Mouse (Mus musculus): ENCODE results near the gene Olfr582. TPM values are rescaled to one million over a fixed set of nuclear protein-coding genes. Genes with fewer than 3 reads are reported as not detected.

Gene Olfr582
- total and polyA plus RNA-seq, 3 experiments, result not detected

Other genes starting within 250 kb of the Olfr582 start
Only the 20 nearest of the 24 such genes appear.
- not detected in 2 replicates for gene Olfr568, start 160.9 kb upstream of the Olfr582 start, total RNA-seq (2012; rRNA removed)
- not detected in 2 replicates for gene Olfr568, start 160.9 kb upstream of the Olfr582 start, total RNA-seq (2014; rRNA removed)
- not detected in 2 replicates for gene Olfr568, start 160.9 kb upstream of the Olfr582 start, polyA plus RNA-seq (2012; ENCODE audit: insufficient read length, low read depth)
- not detected in 2 replicates for gene Olfr569, start 147.1 kb upstream of the Olfr582 start, total RNA-seq (2012; rRNA removed)
- not detected in 2 replicates for gene Olfr569, start 147.1 kb upstream of the Olfr582 start, total RNA-seq (2014; rRNA removed)
- gene Olfr569, start 147.1 kb upstream of the Olfr582 start, polyA plus RNA-seq (2012; ENCODE audit: insufficient read length, low read depth), result not detected in 2 replicates
- not detected in 2 replicates for gene Olfr570, start 143.4 kb upstream of the Olfr582 start, total RNA-seq (2012; rRNA removed)
- gene Olfr570, start 143.4 kb upstream of the Olfr582 start, total RNA-seq (2014; rRNA removed), result not detected in 2 replicates
- not detected in 2 replicates for gene Olfr570, start 143.4 kb upstream of the Olfr582 start, polyA plus RNA-seq (2012; ENCODE audit: insufficient read length, low read depth)
- gene Olfr571, start 120.5 kb upstream of the Olfr582 start, total RNA-seq (2012; rRNA removed), result not detected in 2 replicates
- gene Olfr571, start 120.5 kb upstream of the Olfr582 start, total RNA-seq (2014; rRNA removed), result not detected in 2 replicates
- not detected in 2 replicates for gene Olfr571, start 120.5 kb upstream of the Olfr582 start, polyA plus RNA-seq (2012; ENCODE audit: insufficient read length, low read depth)
- gene Olfr572, start 113.6 kb upstream of the Olfr582 start, total RNA-seq (2012; rRNA removed), result not detected in 2 replicates
- not detected in 2 replicates for gene Olfr572, start 113.6 kb upstream of the Olfr582 start, total RNA-seq (2014; rRNA removed)
- gene Olfr572, start 113.6 kb upstream of the Olfr582 start, polyA plus RNA-seq (2012; ENCODE audit: insufficient read length, low read depth), result not detected in 2 replicates
- gene Olfr573-ps1, start 95.4 kb upstream of the Olfr582 start, total RNA-seq (2012; rRNA removed), result not detected in 2 replicates
- not detected in 2 replicates for gene Olfr573-ps1, start 95.4 kb upstream of the Olfr582 start, total RNA-seq (2014; rRNA removed)
- not detected in 2 replicates for gene Olfr573-ps1, start 95.4 kb upstream of the Olfr582 start, polyA plus RNA-seq (2012; ENCODE audit: insufficient read length, low read depth)
- not detected in 2 replicates for gene Olfr574, start 89.6 kb upstream of the Olfr582 start, total RNA-seq (2012; rRNA removed)
- not detected in 2 replicates for gene Olfr574, start 89.6 kb upstream of the Olfr582 start, total RNA-seq (2014; rRNA removed)
- not detected in 2 replicates for gene Olfr574, start 89.6 kb upstream of the Olfr582 start, polyA plus RNA-seq (2012; ENCODE audit: insufficient read length, low read depth)
- gene Olfr575, start 79.2 kb upstream of the Olfr582 start, total RNA-seq (2012; rRNA removed), result not detected in 2 replicates
- gene Olfr575, start 79.2 kb upstream of the Olfr582 start, total RNA-seq (2014; rRNA removed), result not detected in 2 replicates
- gene Olfr575, start 79.2 kb upstream of the Olfr582 start, polyA plus RNA-seq (2012; ENCODE audit: insufficient read length, low read depth), result not detected in 2 replicates
- not detected in 2 replicates for gene Olfr576, start 75.4 kb upstream of the Olfr582 start, total RNA-seq (2012; rRNA removed)
- not detected in 2 replicates for gene Olfr576, start 75.4 kb upstream of the Olfr582 start, total RNA-seq (2014; rRNA removed)
- not detected in 2 replicates for gene Olfr576, start 75.4 kb upstream of the Olfr582 start, polyA plus RNA-seq (2012; ENCODE audit: insufficient read length, low read depth)
- gene Olfr577, start 62.1 kb upstream of the Olfr582 start, total RNA-seq (2012; rRNA removed), result not detected in 2 replicates
- gene Olfr577, start 62.1 kb upstream of the Olfr582 start, total RNA-seq (2014; rRNA removed), result not detected in 2 replicates
- not detected in 2 replicates for gene Olfr577, start 62.1 kb upstream of the Olfr582 start, polyA plus RNA-seq (2012; ENCODE audit: insufficient read length, low read depth)
- not detected in 2 replicates for gene Olfr578, start 48.7 kb upstream of the Olfr582 start, total RNA-seq (2012; rRNA removed)
- not detected in 2 replicates for gene Olfr578, start 48.7 kb upstream of the Olfr582 start, total RNA-seq (2014; rRNA removed)
- not detected in 2 replicates for gene Olfr578, start 48.7 kb upstream of the Olfr582 start, polyA plus RNA-seq (2012; ENCODE audit: insufficient read length, low read depth)
- not detected in 2 replicates for gene Olfr583, start 13.3 kb downstream of the Olfr582 start, total RNA-seq (2012; rRNA removed)
- gene Olfr583, start 13.3 kb downstream of the Olfr582 start, total RNA-seq (2014; rRNA removed), result not detected in 2 replicates
- not detected in 2 replicates for gene Olfr583, start 13.3 kb downstream of the Olfr582 start, polyA plus RNA-seq (2012; ENCODE audit: insufficient read length, low read depth)
- gene Olfr584, start 43.9 kb downstream of the Olfr582 start, total RNA-seq (2012; rRNA removed), result not detected in 2 replicates
- not detected in 2 replicates for gene Olfr584, start 43.9 kb downstream of the Olfr582 start, total RNA-seq (2014; rRNA removed)
- not detected in 2 replicates for gene Olfr584, start 43.9 kb downstream of the Olfr582 start, polyA plus RNA-seq (2012; ENCODE audit: insufficient read length, low read depth)
- gene Olfr585, start 59.7 kb downstream of the Olfr582 start, total RNA-seq (2012; rRNA removed), result not detected in 2 replicates
- gene Olfr585, start 59.7 kb downstream of the Olfr582 start, total RNA-seq (2014; rRNA removed), result not detected in 2 replicates
- not detected in 2 replicates for gene Olfr585, start 59.7 kb downstream of the Olfr582 start, polyA plus RNA-seq (2012; ENCODE audit: insufficient read length, low read depth)
- not detected in 2 replicates for gene Olfr586, start 87.6 kb downstream of the Olfr582 start, total RNA-seq (2012; rRNA removed)
- not detected in 2 replicates for gene Olfr586, start 87.6 kb downstream of the Olfr582 start, total RNA-seq (2014; rRNA removed)
- gene Olfr586, start 87.6 kb downstream of the Olfr582 start, polyA plus RNA-seq (2012; ENCODE audit: insufficient read length, low read depth), result not detected in 2 replicates
- gene Olfr588-ps1, start 102.9 kb downstream of the Olfr582 start, total RNA-seq (2012; rRNA removed), result not detected in 2 replicates
- not detected in 2 replicates for gene Olfr588-ps1, start 102.9 kb downstream of the Olfr582 start, total RNA-seq (2014; rRNA removed)
- gene Olfr588-ps1, start 102.9 kb downstream of the Olfr582 start, polyA plus RNA-seq (2012; ENCODE audit: insufficient read length, low read depth), result not detected in 2 replicates
- not detected in 2 replicates for gene Olfr589, start 118.3 kb downstream of the Olfr582 start, total RNA-seq (2012; rRNA removed)
- gene Olfr589, start 118.3 kb downstream of the Olfr582 start, total RNA-seq (2014; rRNA removed), result not detected in 2 replicates
- gene Olfr589, start 118.3 kb downstream of the Olfr582 start, polyA plus RNA-seq (2012; ENCODE audit: insufficient read length, low read depth), result not detected in 2 replicates
- gene Olfr591, start 140.3 kb downstream of the Olfr582 start, total RNA-seq (2012; rRNA removed), result not detected in 2 replicates
- gene Olfr591, start 140.3 kb downstream of the Olfr582 start, total RNA-seq (2014; rRNA removed), result not detected in 2 replicates
- gene Olfr591, start 140.3 kb downstream of the Olfr582 start, polyA plus RNA-seq (2012; ENCODE audit: insufficient read length, low read depth), result not detected in 2 replicates
- gene Olfr592, start 146.8 kb downstream of the Olfr582 start, total RNA-seq (2012; rRNA removed), result not detected in 2 replicates
- not detected in 2 replicates for gene Olfr592, start 146.8 kb downstream of the Olfr582 start, total RNA-seq (2014; rRNA removed)
- gene Olfr592, start 146.8 kb downstream of the Olfr582 start, polyA plus RNA-seq (2012; ENCODE audit: insufficient read length, low read depth), result not detected in 2 replicates
- not detected in 2 replicates for gene Olfr593, start 173.8 kb downstream of the Olfr582 start, total RNA-seq (2012; rRNA removed)
- gene Olfr593, start 173.8 kb downstream of the Olfr582 start, total RNA-seq (2014; rRNA removed), result not detected in 2 replicates
- not detected in 2 replicates for gene Olfr593, start 173.8 kb downstream of the Olfr582 start, polyA plus RNA-seq (2012; ENCODE audit: insufficient read length, low read depth)